Mouse (Mus musculus) brain, embryonic 14.5 days (tissue): ENCODE data around the gene Sav1. TPM values are rescaled to one million over a fixed set of nuclear protein-coding genes. Genes with fewer than 3 reads are reported as not detected.
A peak's percentile ranks its signal among the peaks of the same experiment; 100 is the strongest.

Experiments used
- DNase-seq: peaks from one replicate; pipeline ENCODE4 v3.0.0-alpha.2; 2011; ENCODE audit warnings: low read depth
- CTCF ChIP-seq: fragments of 200-500 bp; IDR thresholded peaks from 2 replicates; pipeline ENCODE4 v1.5.1; 2012; ENCODE audit warnings: inconsistent platforms, mild to moderate bottlenecking, moderate library complexity, borderline replicate concordance; ENCODE audit not compliant: insufficient read depth, insufficient read length; ENCODE audit errors: extremely low read depth
- POLR2A ChIP-seq: fragments of 200-500 bp; IDR thresholded peaks from 2 replicates; pipeline ENCODE4 v1.6.1; 2012; ENCODE audit warnings: mild to moderate bottlenecking, inconsistent platforms, borderline replicate concordance; ENCODE audit not compliant: poor library complexity, insufficient read depth, insufficient read length, severe bottlenecking; ENCODE audit errors: extremely low read depth
- polyA plus RNA-seq: library from polyadenylated mRNA; depleted of rRNA; stranded (reverse); fragments of >200 nt; gene quantifications from 2 replicates; pipeline ENCODE4 v1.2.3, GENCODE M21; 2012

Gene Sav1
- polyA plus RNA-seq, 1 experiment: 29.6 TPM

- no peak for TF ChIP-seq CTCF
- no peak for TF ChIP-seq POLR2A
- peak; percentile 58 for DNase-seq
Observed at GRCm38 (mm10) chr12:69986241-69986762, 500 bp downstream of the Sav1 start.

- DNase-seq: peak; percentile 25
- TF ChIP-seq CTCF: no peak
- TF ChIP-seq POLR2A: no peak
Observed at GRCm38 (mm10) chr12:69985546-69985945, 1.3 kb downstream of the Sav1 start.

- TF ChIP-seq POLR2A: no peak
- TF ChIP-seq CTCF: peak; percentile 35; the same call in 1 of the 2 replicates
- peak; percentile 35 for DNase-seq
Observed at GRCm38 (mm10) chr12:69982874-69983273, 3.9 kb downstream of the Sav1 start.

- peak; percentile 15 for DNase-seq
- no peak for TF ChIP-seq CTCF
- TF ChIP-seq POLR2A: no peak
Observed at GRCm38 (mm10) chr12:69977376-69977998, 9.3 kb downstream of the Sav1 start.

GRCm38 (mm10) chr12:69976688-69977087, 10.1 kb downstream of the Sav1 start:
- no peak for TF ChIP-seq POLR2A
- TF ChIP-seq CTCF: no peak
- DNase-seq: no peak

GRCm38 (mm10) chr12:69973666-69974065, 13.1 kb downstream of the Sav1 start:
- no peak for DNase-seq
- TF ChIP-seq CTCF: no peak
- no peak for TF ChIP-seq POLR2A

GRCm38 (mm10) chr12:69968154-69968553, 18.6 kb downstream of the Sav1 start:
- DNase-seq: peak; percentile 9
- no peak for TF ChIP-seq POLR2A
- no peak for TF ChIP-seq CTCF

GRCm38 (mm10) chr12:69967112-69967511, 19.7 kb downstream of the Sav1 start:
- no peak for TF ChIP-seq CTCF
- TF ChIP-seq POLR2A: no peak
- DNase-seq: no peak

GRCm38 (mm10) chr12:69966071-69966470, 20.7 kb downstream of the Sav1 start:
- no peak for DNase-seq
- TF ChIP-seq CTCF (no peak), POLR2A (no peak)

GRCm38 (mm10) chr12:69965644-69966043, 21.2 kb downstream of the Sav1 start:
- no peak for DNase-seq
- no peak for TF ChIP-seq POLR2A
- TF ChIP-seq CTCF: no peak

- DNase-seq: no peak
- TF ChIP-seq CTCF (no peak), POLR2A (no peak)
Observed at GRCm38 (mm10) chr12:69963141-69963540, 23.7 kb downstream of the Sav1 start.

- DNase-seq: peak; percentile 59
- TF ChIP-seq CTCF: peak; percentile 53; the same call in 1 of the 2 replicates
- TF ChIP-seq POLR2A: no peak
Observed at GRCm38 (mm10) chr12:69962468-69962867, 24.3 kb downstream of the Sav1 start.
